Mouse (Mus musculus) testis, adult 2 months (tissue): ENCODE results near the gene Alg14. TPM values are rescaled to one million over a fixed set of nuclear protein-coding genes. Genes with fewer than 3 reads are reported as not detected.

Experiments used
- H3K27ac ChIP-seq: fragments of 200-500 bp; 2 replicates; pipeline ENCODE4 v1.5.1; 2012; ENCODE audit warnings: low read depth, low read length; ENCODE audit not compliant: control insufficient read depth, insufficient read depth
- H3K27me3 ChIP-seq: fragments of 200-500 bp; 2 replicates; pipeline ENCODE4 v1.6.1; 2012; ENCODE audit warnings: mild to moderate bottlenecking, low read length, moderate library complexity; ENCODE audit not compliant: control insufficient read depth, insufficient read depth
- H3K36me3 ChIP-seq: fragments of 200-500 bp; 2 replicates; pipeline ENCODE4 v1.6.1; 2012; ENCODE audit warnings: mild to moderate bottlenecking, low read length; ENCODE audit not compliant: control insufficient read depth, insufficient read depth
- H3K4me1 ChIP-seq: fragments of 200-500 bp; 2 replicates; pipeline ENCODE4 v1.6.1; 2012; ENCODE audit warnings: low read length; ENCODE audit not compliant: control insufficient read depth, insufficient read depth
- H3K4me3 ChIP-seq: fragments of 200-500 bp; 2 replicates; pipeline ENCODE4 v1.5.1; 2012; ENCODE audit warnings: low read depth, mild to moderate bottlenecking, low read length, moderate library complexity, mixed read lengths; ENCODE audit not compliant: control insufficient read depth
- CTCF ChIP-seq: fragments of 200-500 bp; IDR thresholded peaks from 2 replicates; pipeline ENCODE4 v1.5.1; 2012; ENCODE audit warnings: low read depth, mild to moderate bottlenecking, inconsistent platforms, low read length, moderate library complexity; ENCODE audit not compliant: control insufficient read depth, insufficient read depth, insufficient replicate concordance
- POLR2A ChIP-seq: fragments of 200-500 bp; IDR thresholded peaks from 2 replicates; pipeline ENCODE4 v1.6.1; 2012; ENCODE audit warnings: low read depth, mild to moderate bottlenecking, inconsistent platforms, low read length, moderate library complexity; ENCODE audit not compliant: control insufficient read depth
- polyA plus RNA-seq: library from polyadenylated mRNA; depleted of rRNA; stranded (reverse); fragments of >200 nt; gene quantifications from 2 replicates; pipeline ENCODE4 v1.2.3, GENCODE M21; 2012

The Alg14 gene
- polyA plus RNA-seq, 1 experiment = 3.3 TPM

DNA sequence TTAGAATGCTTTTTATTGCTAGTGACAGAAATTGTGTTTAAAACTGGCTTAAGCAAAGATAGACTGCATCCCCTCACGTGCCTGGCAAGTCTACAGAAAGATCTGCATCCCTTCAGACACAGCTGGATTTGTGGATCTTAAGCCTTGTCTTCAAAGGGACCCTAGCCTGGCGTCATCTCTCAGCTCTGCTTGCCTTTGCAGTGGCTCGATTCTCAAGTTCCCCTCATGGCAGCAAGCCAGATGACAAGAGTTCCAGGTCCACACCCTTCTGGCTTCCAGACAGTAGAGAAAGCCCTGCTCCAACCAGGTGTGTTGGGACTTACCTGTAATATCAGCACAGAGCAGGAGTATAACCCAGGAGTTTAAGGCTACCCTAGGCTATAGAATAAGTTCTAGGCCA, 65.5 kb downstream of the Alg14 start:
- no peak overlapping the region for H3K4me3 ChIP-seq
- no peaks in the 10 kb centered on the region for H3K4me1 ChIP-seq
- no peak for TF ChIP-seq CTCF
- no peak for TF ChIP-seq POLR2A
- no peak overlapping the region for H3K27ac ChIP-seq
- no peaks in the 10 kb centered on the region for H3K36me3 ChIP-seq
- H3K27me3 ChIP-seq = no peaks in the 10 kb centered on the region

DNA sequence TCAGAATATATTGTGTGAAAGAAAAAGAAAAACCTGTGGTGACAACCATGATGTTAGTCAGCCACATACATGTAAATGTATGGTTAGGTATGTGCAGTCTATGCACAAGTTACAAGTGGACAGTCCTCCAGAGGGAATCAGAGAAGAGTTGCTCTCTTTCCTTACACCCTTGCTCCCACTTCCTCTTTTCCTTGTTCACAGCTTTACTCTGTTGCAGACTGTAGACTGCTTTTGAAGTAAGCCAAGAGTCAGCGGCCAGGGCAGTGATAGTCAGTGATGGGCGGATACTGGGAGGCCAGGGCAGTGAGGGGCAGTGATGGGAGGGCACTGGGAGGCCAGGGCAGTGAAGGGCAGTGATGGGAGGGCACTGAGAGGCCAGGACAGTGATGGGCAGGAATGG, 66.7 kb downstream of the Alg14 start:
- Histone ChIP-seq H3K4me3 (no peak overlapping the region), H3K27ac (no peak overlapping the region), H3K36me3 (no peaks in the 10 kb centered on the region), H3K4me1 (no peaks in the 10 kb centered on the region), H3K27me3 (no peaks in the 10 kb centered on the region)
- TF ChIP-seq POLR2A = no peak
- no peak for TF ChIP-seq CTCF

GRCm38 (mm10) chr3:121358850-121359249, 67.3 kb downstream of the Alg14 start:
- Histone ChIP-seq H3K27ac (no peak overlapping the region), H3K4me1 (no peaks in the 10 kb centered on the region), H3K27me3 (no peaks in the 10 kb centered on the region), H3K36me3 (no peaks in the 10 kb centered on the region), H3K4me3 (no peak overlapping the region; the same call in 1 of the 2 replicates)
- TF ChIP-seq POLR2A = no peak
- no peak for TF ChIP-seq CTCF

- Histone ChIP-seq H3K4me1 (no peaks in the 10 kb centered on the region), H3K27me3 (no peaks in the 10 kb centered on the region), H3K27ac (no peak overlapping the region), H3K4me3 (no peak overlapping the region), H3K36me3 (no peaks in the 10 kb centered on the region)
- TF ChIP-seq CTCF (no peak), POLR2A (no peak)
Measured at GRCm38 (mm10) chr3:121359272-121359671, 67.7 kb downstream of the Alg14 start.

DNA sequence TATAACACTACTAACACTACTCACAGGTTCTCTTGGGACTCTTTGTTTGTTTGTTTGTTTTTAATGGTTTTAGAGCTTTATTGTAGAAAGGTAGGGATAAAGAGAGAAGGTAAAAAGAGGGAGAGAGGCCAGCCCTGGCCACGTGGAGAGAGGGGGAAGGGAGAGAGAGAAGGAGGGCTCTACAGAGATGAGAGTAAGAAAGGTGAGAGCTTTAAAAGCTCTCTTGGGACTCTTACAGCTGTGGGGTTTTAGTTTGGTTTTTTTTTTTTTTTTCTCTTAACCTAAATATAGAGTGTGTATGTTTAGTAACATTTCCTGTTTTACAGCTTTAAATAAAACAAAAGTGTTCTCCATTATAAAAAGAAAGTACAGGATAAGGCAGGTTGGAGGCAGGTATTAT, 70.4 kb downstream of the Alg14 start:
- TF ChIP-seq POLR2A = no peak
- TF ChIP-seq CTCF = no peak
- H3K27me3 ChIP-seq = no peaks in the 10 kb centered on the region
- no peaks in the 10 kb centered on the region for H3K4me1 ChIP-seq
- no peaks in the 10 kb centered on the region for H3K36me3 ChIP-seq
- H3K27ac ChIP-seq = no peak overlapping the region
- no peak overlapping the region for H3K4me3 ChIP-seq

- no peaks in the 10 kb centered on the region for H3K27me3 ChIP-seq
- H3K4me3 ChIP-seq = no peak overlapping the region
- H3K27ac ChIP-seq = no peak overlapping the region
- no peaks in the 10 kb centered on the region; the same call in 1 of the 2 replicates for H3K4me1 ChIP-seq
- H3K36me3 ChIP-seq = no peaks in the 10 kb centered on the region
- TF ChIP-seq CTCF (no peak), POLR2A (no peak)
Measured at GRCm38 (mm10) chr3:121364388-121364787, 72.8 kb downstream of the Alg14 start.

GRCm38 (mm10) chr3:121365131-121365530, 73.6 kb downstream of the Alg14 start:
- Histone ChIP-seq H3K27me3 (no peaks in the 10 kb centered on the region), H3K4me1 (peaks cover 3% of the 10 kb centered on the region), H3K4me3 (no peak overlapping the region), H3K27ac (no peak overlapping the region), H3K36me3 (no peaks in the 10 kb centered on the region)
- TF ChIP-seq POLR2A (no peak), CTCF (no peak)

GRCm38 (mm10) chr3:121368616-121369015, 77.0 kb downstream of the Alg14 start:
- TF ChIP-seq CTCF (no peak), POLR2A (no peak)
- Histone ChIP-seq H3K4me1 (peaks cover 3% of the 10 kb centered on the region), H3K27ac (no peak overlapping the region), H3K36me3 (no peaks in the 10 kb centered on the region), H3K4me3 (no peak overlapping the region), H3K27me3 (no peaks in the 10 kb centered on the region)
